Mouse (Mus musculus) T-helper 17 cell (primary cell): Measurements from ENCODE around the gene Ldha.

Experiments used
- in situ Hi-C, 2 experiments: fragments of 300-600 bp; cut with MboI, MseI; formaldehyde crosslinking; loops; 1 replicate in 1 of 2; 2 replicates in 1 of 2; pipeline ENCODE4 v1.15.1; 2025; ENCODE audit warnings: high pct_unique_total_duplicates in 2 of 2

Ldha gene

DNA sequence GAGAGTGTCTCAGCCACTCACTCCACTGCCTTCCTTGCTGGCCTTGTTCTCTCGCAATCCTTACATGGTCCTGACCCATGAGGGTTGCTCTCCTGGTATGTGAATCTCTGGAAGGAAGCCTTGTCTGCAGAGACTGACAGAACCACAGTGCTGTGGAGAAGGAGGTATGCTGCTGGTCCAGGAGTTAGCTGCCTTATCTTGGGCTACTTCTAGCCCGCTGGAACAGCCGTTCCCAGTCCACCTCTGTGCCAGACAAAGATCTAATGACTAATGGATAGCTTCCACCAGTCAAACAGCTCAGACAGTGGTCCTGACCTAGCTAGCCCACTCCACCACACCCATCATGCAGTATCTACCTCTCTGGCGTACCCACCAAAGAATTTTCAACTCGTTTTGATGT lies 4.9 kb upstream of the Ldha start:
- in situ Hi-C loops: loop anchor here (25.0 kb wide), 1 partner anchor 1824 kb away; the partner anchor contains the start of genes Rras (in 2 of the 2) and Scaf1 (in 2 of the 2)

DNA sequence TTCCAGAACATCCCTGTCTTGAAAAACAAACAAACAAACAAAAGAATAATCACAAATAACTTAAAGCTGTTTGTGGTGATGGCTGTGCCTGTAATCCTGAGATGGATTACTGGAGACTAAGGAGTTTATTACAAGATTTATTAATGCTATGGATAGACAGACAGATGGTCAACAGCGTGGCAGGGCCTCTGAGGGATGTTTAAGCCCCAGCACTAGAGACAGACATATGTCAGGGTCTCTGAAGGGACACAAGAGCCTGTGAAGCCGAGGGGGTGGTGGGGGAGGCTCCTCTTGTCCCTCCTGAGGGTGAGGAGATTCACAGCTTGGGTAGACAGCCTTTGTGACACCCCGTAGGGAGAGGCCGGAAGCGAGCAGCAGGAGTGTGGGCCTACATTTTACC lies 4.2 kb upstream of the Ldha start:
- in situ Hi-C loops: loop anchor here (25.0 kb wide), 1 partner anchor 1825 kb away; the partner anchor contains the start of genes Rras (in 2 of the 2) and Scaf1 (in 2 of the 2)

DNA sequence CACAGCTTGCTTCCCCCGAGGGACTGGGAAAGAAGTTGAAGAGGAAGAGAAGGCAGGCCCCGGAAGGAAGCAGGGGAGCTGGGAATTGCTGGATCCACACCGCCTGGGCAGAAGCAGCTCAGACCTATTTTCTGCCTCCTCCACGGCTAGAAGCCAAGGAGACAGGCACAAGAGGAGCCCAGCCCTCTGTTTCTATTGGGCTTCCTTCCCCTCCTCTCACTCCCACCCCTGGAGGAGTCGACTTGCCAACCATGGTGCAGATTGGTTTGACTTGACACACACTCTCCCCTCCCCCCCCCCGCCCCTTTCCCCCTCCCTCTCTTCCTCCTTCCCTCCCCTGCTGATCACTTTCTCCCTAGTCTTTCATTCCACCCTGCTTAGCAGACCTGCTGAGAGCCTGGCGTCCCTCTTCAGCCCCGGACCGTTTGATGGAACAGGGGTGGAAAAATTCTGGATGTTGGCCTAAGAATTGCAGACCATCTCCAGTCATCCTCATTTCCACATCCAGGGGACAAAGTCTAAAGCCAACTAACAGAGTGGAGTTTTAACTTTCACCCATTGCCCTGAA lies 3.1 kb upstream of the Ldha start:
- in situ Hi-C loops: loop anchor here (25.0 kb wide), 1 partner anchor 1826 kb away; the partner anchor contains the start of genes Rras (in 2 of the 2) and Scaf1 (in 2 of the 2)

DNA sequence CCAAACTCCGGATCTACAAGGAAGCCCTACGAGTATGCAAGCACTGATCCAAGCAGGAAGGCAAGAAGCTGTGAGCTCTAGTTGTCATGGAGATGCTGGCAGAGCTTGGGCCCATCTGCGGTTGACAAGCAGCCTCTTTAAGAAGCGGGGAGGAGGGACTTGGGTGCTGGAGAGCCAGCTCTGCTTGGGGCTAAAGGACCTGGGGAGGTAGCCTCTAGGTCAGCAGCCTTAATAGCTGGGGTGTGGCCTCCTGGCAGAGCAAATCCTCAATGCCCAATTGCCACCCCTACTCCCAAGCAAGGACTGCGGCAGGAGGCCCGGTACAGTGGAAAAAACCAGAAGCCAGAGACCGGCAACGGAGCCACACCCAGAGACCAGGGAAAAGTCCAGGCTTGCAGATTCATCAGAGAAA lies 2.4 kb upstream of the Ldha start:
- in situ Hi-C loops: loop anchor here (25.0 kb wide), 1 partner anchor 1827 kb away; the partner anchor contains the start of genes Rras (in 2 of the 2) and Scaf1 (in 2 of the 2)

DNA sequence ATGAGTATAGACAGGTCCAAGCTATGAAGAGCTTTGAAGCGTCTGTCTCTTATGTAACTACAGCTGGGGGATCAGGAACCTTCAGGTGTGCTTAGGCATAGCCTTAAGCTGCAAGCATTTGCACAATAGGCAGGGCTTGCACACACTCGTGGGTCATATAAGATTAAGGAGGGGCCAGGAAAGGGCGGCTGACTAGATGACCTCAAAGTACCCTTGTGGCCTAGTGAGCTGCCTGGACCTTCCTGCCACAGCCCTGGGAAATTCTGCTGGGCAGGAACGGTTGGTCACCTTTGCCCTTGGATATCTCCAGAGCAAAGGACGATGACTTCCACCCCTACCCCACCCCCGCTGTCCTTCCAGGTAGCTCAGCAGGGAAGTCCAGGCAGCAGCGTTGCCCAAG lies 1.8 kb upstream of the Ldha start:
- in situ Hi-C loops: loop anchor here (25.0 kb wide), 1 partner anchor 1827 kb away; the partner anchor contains the start of genes Rras (in 2 of the 2) and Scaf1 (in 2 of the 2)

DNA sequence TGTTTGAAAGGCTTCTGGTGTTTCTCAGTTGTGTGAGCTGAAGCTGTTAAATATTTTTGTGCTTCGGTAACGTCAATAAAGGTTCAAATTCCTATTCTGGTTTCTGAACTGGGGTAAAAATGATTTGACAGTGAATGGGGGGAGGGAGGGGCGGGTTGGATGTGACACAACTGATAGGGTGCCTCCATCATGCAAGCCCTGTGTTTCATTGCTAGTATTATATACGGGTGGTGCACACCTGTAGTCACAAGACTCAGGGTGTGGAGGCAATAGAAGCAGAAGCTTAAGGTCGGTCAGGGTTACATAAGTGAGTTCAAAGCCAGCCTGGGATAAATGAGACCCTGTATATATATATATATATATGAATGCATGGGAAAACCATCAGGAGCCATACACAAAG lies 1.4 kb upstream of the Ldha start:
- in situ Hi-C loops: loop anchor here (25.0 kb wide), 1 partner anchor 1828 kb away; the partner anchor contains the start of genes Rras (in 2 of the 2) and Scaf1 (in 2 of the 2)

DNA sequence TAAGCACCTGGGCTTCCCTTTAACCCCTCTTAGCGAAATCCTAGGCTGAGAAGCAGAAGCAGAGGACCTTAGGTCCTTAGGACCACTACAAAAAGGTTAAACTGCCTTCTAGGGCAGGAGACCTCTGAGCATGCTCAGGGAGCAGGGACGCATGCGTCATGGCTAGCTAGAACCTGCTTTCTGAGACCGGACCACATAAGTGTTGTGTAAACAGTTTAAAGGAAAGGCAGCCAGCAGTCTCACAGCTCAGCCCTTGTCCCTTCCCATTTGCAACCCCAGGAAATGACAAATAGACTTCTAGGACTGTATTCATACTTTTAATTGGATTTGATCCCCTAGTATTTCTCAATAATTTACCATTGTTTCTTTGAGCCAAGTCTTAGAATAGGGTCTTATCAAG lies 949 bp upstream of the Ldha start:
- in situ Hi-C loops: loop anchor here (25.0 kb wide), 1 partner anchor 1828 kb away; the partner anchor contains the start of genes Rras (in 2 of the 2) and Scaf1 (in 2 of the 2)

DNA sequence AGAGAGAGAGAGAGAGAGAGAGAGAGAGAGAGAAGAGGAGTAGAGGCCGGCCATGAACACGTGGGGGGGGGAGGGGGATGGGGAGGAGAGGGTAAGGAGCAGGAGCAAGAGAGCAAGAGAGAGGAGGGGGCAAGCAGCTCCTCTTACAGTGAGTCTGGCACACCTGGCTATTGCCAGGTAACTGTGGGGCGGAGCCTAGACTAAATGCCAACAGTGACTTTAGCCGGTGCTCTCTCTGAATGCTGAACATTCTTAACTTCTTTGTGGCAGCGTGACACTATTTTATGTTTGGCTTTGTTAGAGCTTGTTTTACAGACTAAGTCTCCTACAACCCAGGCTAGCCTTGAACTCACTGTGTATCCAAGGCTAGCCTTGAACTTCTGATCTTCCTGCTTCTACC lies 1.0 kb downstream of the Ldha start:
- in situ Hi-C loops: loop anchor here (25.0 kb wide), 1 partner anchor 1830 kb away; the partner anchor contains the start of genes Rras (in 2 of the 2) and Scaf1 (in 2 of the 2)

DNA sequence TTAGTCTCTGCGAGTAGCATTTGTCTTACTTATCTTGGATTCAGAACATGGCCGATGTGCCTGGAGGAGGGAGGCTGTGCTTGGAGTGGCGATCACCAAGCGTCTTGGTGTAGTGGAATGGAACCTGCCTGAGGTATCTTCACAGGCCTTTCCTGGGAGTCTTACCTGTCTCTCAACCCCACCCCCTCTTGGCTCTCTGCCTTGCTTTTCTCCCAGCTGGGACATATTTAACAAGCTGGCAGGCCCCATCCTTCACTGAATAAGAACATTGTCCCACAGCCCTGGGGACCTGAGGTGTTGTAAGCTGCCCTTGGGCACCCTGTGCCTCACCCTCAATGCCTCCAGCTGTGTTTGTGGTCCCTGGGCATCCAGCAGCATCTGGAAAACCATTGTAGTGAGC lies 2.3 kb downstream of the Ldha start:
- in situ Hi-C loops: loop anchor here (25.0 kb wide), 1 partner anchor 1831 kb away; the partner anchor contains the start of genes Rras (in 2 of the 2) and Scaf1 (in 2 of the 2)

DNA sequence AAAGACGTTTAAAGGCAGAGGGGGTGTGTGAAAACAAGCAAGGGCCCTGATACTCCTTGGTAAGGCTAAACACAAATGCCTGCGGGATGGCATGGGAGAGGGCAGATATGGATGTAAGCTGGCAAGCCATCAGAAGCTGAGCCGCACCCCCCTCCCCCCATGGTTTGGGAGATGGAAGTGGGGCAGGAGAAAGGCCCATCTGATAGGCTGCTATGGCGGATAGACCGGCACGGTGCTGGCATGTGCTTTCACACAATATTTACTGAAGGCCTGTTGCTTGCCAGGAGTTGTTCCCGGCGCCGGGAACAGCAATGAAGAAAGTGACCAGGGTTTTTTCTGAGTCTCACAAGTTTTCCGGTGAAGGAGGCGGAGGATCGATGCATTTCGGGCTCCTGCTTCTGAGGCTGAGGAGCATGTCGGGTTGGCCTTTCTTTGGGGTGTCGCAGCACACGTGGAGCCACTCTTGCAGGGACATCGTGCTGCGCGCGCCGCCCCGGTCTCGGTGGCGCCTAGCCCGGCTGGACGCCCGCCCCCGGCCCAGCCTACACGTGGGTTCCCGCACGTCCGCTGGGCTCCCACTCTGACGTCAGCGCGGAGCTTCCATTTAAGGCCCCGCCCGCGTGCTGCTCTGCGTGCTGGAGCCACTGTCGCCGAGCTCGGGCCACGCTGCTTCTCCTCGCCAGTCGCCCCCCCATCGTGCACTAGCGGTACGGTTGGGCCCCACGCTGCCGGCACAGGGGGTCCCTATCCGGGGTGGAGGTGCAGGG lies 4.1 kb downstream of the Ldha start:
- in situ Hi-C loops: loop anchor here (5.0 to 25.0 kb wide), 3 partner anchors 48 to 1833 kb away; partner anchors contain the start of genes Rras (in 2 of the 2), Scaf1 (in 2 of the 2), Gtf2h1 (in 1 of the 2) and Hps5 (in 1 of the 2)

DNA sequence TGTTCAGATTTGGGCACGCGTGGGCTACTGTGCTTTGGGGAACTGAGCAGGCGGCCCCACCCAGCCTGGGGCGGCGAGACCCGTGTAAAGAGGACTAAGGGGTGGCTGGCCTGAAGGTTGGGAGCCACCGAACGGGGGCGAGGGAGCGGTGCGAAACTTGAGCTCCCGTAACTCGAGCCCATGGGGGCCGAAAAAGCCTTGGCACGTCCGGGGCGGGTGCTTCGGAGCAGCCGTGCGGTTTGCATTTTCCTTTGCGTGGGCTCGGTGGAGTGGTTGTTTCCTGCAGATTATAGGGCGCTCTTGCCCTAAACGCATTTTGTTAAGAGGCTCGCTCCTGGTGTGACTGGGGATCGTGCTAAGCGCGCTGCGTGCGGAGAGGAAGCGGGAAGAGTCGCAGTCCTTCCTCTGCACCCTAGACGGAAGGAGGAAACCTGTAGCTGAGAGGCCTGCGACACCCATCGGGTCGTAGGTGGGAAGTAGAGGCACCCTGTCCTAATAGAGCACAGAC lies 4.8 kb downstream of the Ldha start:
- in situ Hi-C loops: loop anchor here (5.0 to 25.0 kb wide), 3 partner anchors 49 to 1834 kb away; partner anchors contain the start of genes Rras (in 2 of the 2), Scaf1 (in 2 of the 2), Gtf2h1 (in 1 of the 2) and Hps5 (in 1 of the 2)

DNA sequence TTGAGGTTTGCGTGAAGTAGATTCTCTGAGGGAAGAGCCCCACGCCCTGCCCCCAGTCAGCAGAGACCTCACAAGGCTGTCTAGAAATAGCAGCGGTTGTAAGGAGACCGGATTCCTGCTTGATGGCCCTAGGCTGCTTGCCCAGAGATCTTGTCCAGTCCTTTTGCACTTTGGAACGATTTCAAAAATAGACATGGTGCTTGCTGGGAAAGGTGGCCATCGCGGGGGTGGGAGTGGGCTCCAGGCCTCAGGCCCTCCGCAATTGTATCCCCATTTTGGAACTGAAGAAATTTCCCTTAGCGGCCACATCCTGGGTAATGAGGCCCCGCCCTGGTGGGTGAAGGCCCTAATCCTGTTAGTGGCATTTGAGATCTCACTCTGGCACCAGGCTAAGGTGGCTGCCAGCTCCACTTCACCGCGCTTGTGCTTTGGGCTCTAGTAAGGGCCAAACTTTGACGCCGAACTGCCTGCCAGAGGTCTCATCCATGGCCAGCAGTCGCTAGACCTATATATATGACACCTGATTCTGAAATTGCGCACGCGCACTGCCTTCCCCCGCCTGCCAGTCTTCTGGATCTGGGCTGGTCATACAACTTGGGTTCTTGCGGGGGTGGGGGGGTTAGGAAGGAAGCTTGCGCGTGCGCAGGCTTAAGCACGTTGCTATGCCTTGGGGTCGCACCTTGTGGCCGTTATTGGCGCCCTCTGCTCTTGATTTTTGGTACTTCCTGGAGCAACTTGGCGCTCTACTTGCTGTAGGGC lies 5.4 kb downstream of the Ldha start:
- in situ Hi-C loops: loop anchor here (5.0 to 25.0 kb wide), 3 partner anchors 49 to 1834 kb away; partner anchors contain the start of genes Rras (in 2 of the 2), Scaf1 (in 2 of the 2), Gtf2h1 (in 1 of the 2) and Hps5 (in 1 of the 2)

DNA sequence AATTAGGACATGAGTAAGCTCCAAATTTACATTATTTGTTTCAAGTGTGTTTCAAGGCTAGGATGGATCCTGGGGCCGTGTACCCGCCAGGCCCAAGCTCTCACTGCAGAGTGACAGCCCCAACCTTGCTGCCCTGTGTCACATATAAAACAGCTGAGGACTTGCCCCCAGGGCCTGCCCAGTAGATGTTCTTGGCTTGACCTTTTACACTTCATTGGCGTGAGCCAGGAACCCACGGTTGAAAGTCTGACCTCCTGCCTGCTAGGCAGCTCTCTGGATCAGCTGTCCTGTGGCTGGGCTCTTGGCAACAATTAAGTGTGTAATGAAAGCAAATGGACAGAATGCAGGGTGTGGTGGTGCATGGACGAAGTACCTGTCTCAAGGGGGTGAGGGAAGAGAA lies 8.0 kb downstream of the Ldha start:
- in situ Hi-C loops: loop anchor here (5.0 to 25.0 kb wide), 3 partner anchors 52 to 1837 kb away; partner anchors contain the start of genes Rras (in 2 of the 2), Scaf1 (in 2 of the 2), Gtf2h1 (in 1 of the 2) and Hps5 (in 1 of the 2)

DNA sequence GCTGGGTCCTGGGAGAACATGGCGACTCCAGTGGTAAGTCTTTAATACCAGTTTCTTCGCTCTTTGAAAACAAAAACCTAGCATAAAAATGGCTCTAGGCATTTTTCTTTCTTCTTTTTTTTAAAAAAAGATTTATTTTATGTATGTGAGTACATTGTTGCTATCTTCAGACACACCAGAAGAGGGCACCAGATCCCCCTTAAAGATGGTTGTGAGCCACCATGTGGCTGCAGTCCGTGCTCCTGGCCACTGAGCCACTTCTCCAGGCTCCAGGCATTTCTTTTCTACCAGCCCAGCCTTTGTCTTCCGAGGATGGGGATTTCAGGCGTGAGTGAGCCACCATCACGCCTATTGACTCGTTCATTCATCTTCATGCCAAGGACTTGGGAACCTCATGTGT lies 9.8 kb downstream of the Ldha start:
- in situ Hi-C loops: loop anchor here (5.0 kb wide), 2 partner anchors 49 to 106 kb away; partner anchors contain the start of gene Uevld (in 1 of the 2)

DNA sequence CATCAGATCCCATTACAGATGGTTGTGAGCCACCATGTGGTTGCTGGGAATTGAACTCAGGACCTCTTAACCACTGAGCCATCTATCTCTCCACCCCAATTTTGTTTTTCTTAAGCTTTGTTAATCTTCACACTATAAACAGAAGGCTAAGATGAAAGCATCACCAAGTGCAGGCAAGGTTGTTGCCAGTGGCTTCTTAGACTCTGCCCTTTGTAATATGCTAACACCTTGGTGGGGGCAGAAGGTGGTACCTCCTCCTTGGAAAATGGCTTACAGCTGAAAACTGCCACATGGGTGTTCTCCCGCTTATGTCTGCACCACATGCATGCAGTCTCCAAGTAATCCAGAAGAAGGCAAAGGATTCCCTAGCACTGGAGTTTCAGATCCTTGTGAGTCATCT lies 11.4 kb downstream of the Ldha start:
- in situ Hi-C loops: loop anchor here (5.0 kb wide), 2 partner anchors 50 to 105 kb away; partner anchors contain the start of gene Uevld (in 1 of the 2)

DNA sequence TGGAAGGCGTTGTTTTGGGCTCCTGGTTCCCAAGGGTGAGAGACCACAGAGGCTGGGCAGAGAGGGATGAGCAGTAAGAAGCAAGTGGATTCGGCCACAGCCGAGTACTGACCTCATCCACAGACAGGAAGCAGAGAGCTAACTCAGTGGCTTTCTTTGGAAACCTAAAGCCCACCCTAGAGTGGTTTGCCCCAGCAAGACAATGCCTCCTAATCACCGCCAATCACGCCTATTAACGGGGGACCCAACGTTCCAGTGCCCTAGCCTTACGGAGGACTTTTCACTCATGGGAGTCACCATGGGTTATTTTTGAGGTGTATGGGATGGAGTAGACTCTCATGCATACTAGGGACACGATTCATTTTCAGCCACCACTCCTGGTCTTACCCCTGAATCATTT lies 12.1 kb downstream of the Ldha start:
- in situ Hi-C loops: loop anchor here (5.0 kb wide), 2 partner anchors 51 to 104 kb away; partner anchors contain the start of gene Uevld (in 1 of the 2)

DNA sequence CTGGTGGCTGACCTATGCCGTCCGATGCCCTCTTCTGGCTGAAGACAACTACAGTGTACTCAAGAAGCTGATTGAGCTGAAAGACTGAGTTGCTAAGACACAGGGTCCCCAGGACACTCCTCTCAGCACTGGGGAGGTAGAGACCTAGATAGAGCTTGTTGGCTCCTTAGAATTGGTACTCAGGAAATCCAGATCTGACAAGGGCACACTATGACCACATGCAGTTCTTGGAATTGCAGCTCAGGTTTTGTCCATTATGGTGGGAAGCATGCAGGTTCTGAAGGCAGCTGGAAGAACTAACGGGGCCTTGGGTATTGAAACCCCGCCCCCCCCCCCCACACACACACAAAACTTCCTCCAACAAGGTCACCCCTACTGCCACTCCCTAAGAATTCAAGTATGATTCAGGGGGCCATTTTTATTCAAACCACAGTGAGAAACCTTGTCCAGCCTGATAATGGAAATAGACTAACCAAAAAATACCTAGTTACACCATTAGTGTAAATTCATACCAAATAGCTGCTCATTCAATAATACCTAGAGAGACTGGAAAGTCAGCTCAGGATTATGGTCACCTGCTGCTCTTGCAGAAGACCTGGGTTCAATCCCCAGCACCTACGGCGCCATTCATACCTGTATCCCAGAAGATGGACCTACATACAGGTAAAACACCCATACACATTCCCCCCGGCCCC lies 14.7 kb downstream of the Ldha start:
- in situ Hi-C loops: no loop called here

DNA sequence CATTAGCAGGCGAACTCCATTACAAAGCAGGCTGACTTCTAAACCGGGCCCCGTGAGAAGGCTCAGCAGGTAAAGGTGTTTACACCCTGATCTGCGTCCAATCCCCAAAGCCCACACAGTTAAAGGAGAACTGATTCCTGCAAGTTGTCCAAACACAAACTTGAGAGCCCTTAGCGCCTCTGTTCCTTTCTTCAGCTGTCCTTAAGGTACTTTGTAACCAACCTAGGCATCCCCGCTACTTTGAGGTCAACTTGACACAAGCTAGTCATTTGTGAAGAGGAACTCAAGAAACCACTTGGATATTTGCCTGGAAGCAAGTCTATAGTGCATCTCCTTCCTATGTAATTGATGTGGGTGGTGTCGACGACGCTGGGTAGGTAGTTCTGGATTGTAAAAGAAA lies 16.2 kb downstream of the Ldha start:
- in situ Hi-C loops: no loop called here

DNA sequence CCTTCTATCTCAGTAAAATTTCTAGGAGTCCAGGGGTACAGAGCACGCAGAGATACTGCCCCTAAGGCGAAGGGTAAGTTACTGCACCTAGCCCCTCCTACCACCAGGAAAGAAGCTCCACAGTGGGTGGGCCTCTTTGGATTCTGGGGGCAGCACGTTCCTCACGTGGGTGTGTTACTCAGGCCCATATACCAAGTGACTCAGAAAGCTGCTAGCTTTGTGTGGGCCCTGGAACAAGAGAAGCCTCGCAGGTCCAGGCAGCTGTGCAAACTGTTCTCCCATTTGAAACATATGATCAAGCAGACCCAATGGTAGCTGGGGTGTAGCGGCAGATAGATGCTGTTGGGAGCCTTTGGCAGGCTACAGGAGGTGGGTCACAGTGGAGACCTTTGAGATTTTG lies 17.8 kb downstream of the Ldha start:
- in situ Hi-C loops: no loop called here

DNA sequence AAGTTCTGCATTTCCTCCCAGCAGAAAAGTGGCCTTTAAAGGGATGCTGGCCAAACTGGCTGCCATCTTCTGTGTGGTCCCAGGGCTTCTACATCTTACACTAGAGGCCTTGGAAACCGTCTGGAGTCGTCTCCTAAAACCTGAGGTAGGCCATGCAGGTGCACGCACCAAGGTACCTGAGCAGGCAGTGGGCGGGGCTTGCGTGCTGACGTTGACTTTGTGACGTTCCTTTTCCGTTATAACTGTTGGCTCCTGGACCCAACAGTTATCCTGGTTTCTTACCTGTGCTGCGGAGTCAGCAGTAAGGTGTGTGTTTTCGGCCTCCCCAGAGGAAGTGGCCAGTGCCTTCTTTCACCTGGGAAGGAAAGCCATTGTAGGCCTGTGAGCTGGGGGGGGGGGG lies 19.7 kb downstream of the Ldha start, which contains the start of gene Ldhc:
Gene Ldhc, plus strand, starts transcription at position 208 of the 400 bp plus-strand sequence.
- in situ Hi-C loops: no loop called here
